Mouse (Mus musculus) erythroblast, adult 5-6 weeks (primary cell): ENCODE measurements around the gene Aplnr. TPM values are rescaled to one million over a fixed set of nuclear protein-coding genes. Genes with fewer than 3 reads are reported as not detected.

Experiments used
- ATAC-seq: replicated peaks from 2 replicates; pipeline ENCODE4 v1.8.0; 2016; ENCODE audit warnings: moderate number of reproducible peaks, mild to moderate bottlenecking, moderate TSS enrichment, inconsistent platforms; ENCODE audit not compliant: poor library complexity, low FRiP score, severe bottlenecking
- total RNA-seq, 2 experiments: library from RNA; stranded (forward) in 1 of 2; stranded (reverse) in 1 of 2; fragments of 150-400 nt in 1 of 2; fragments of 200-764, 138-1000 nt in 1 of 2; gene quantifications; 2 replicates each; pipeline versions ENCODE4 v1.2.3 to v1.2.4; 2015 to 2017; ENCODE audit warnings: low replicate concordance in 2 of 2

Gene Aplnr
- total RNA-seq (2015; ENCODE audit: low replicate concordance): 0.63 TPM in 1 of 2 replicates, not detected in the other
- total RNA-seq (2017; ENCODE audit: low replicate concordance): 0.34 and 0.70 TPM in 2 replicates

GRCm38 (mm10) chr2:85136089-85136488 is at the start of gene Aplnr:
Gene Aplnr (plus strand): TSS chr2:85136225.
- ATAC-seq: no peak

- ATAC-seq: no peak
Observed at GRCm38 (mm10) chr2:85088716-85089646, 47.0 kb upstream of the Aplnr start.

- ATAC-seq: no peak
Observed at GRCm38 (mm10) chr2:85091325-85091724, 44.7 kb upstream of the Aplnr start.

GRCm38 (mm10) chr2:85093376-85093775 is 42.6 kb upstream of the Aplnr start:
- no peak for ATAC-seq

- no peak for ATAC-seq
Observed at GRCm38 (mm10) chr2:85095906-85096305, 40.1 kb upstream of the Aplnr start.

GRCm38 (mm10) chr2:85098014-85098413 is 38.0 kb upstream of the Aplnr start:
- ATAC-seq: no peak

- ATAC-seq: no peak
Observed at GRCm38 (mm10) chr2:85098824-85099511, 37.1 kb upstream of the Aplnr start.

GRCm38 (mm10) chr2:85103201-85103600 is 32.8 kb upstream of the Aplnr start:
- ATAC-seq: no peak

GRCm38 (mm10) chr2:85105426-85106013 is 30.5 kb upstream of the Aplnr start:
- ATAC-seq: no peak

- ATAC-seq: no peak
Observed at GRCm38 (mm10) chr2:85106068-85106790, 29.8 kb upstream of the Aplnr start.

GRCm38 (mm10) chr2:85106941-85107340 is 29.1 kb upstream of the Aplnr start:
- no peak for ATAC-seq

- ATAC-seq: no peak
Observed at GRCm38 (mm10) chr2:85110288-85110875, 25.6 kb upstream of the Aplnr start.

- ATAC-seq: peak; percentile 76
Observed at GRCm38 (mm10) chr2:85123187-85123868, 12.7 kb upstream of the Aplnr start.

GRCm38 (mm10) chr2:85123869-85124535 is 12.0 kb upstream of the Aplnr start:
- peak; percentile 91 for ATAC-seq

- no peak for ATAC-seq
Observed at GRCm38 (mm10) chr2:85129496-85129971, 6.5 kb upstream of the Aplnr start.

GRCm38 (mm10) chr2:85131226-85131625 is 4.8 kb upstream of the Aplnr start:
- 0 out of 2 replicates have a peak, but pooled peaks have one; percentile 40 for ATAC-seq

GRCm38 (mm10) chr2:85131724-85132123 is 4.3 kb upstream of the Aplnr start:
- no peak for ATAC-seq

GRCm38 (mm10) chr2:85132204-85132603 is 3.8 kb upstream of the Aplnr start:
- ATAC-seq: no peak
